Mouse (Mus musculus): ENCODE measurements around the gene D13Ertd608e. TPM values are rescaled to one million over a fixed set of nuclear protein-coding genes. Genes with fewer than 3 reads are reported as not detected.
"Not testable (repeated sequence)": the region's sequence is repeated elsewhere in the genome, so short reads cannot be mapped to it uniquely, and the experiment has no call there.

D13Ertd608e gene
- polyA plus RNA-seq, 1 experiment from 2014 or later, result not detected

- 17% methylated on average over 23 of the region's 23 CpGs for WGBS
- Histone ChIP-seq H3K4me3 (replicated peaks) (peak overlapping the region; percentile 24; the same call in 1 of the 2 replicates), H3K4me2 (peak overlapping the region; percentile 43), H3K27me3 (peaks cover 10% of the 10 kb centered on the region)
- not testable (repeated sequence) for H3K9me3 ChIP-seq; H3K36me3 ChIP-seq (replicated peaks); H3K27ac ChIP-seq; H3K9ac ChIP-seq; H3K4me1 ChIP-seq
- peak; percentile 85 for ATAC-seq (ENCODE audit: low FRiP score)
These were observed 562 bp downstream of the D13Ertd608e start for GRCm38 (mm10) chr13:119836324-119836811.

- H3K4me1 ChIP-seq; H3K4me3 ChIP-seq (replicated peaks); H3K9ac ChIP-seq; H3K9me3 ChIP-seq; H3K36me3 ChIP-seq (replicated peaks); H3K27ac ChIP-seq: not testable (repeated sequence)
- Histone ChIP-seq H3K4me2 (peak overlapping the region; percentile 36), H3K27me3 (peaks cover 10% of the 10 kb centered on the region)
- 6% methylated on average over 14 of the region's 23 CpGs for WGBS
- ATAC-seq (ENCODE audit: low FRiP score), result 0 out of 2 replicates have a peak, but pooled peaks have one; percentile 51
These were observed 2.0 kb downstream of the D13Ertd608e start for GRCm38 (mm10) chr13:119837719-119838337.

- H3K4me2 ChIP-seq; H3K4me1 ChIP-seq; ATAC-seq (ENCODE audit: low FRiP score); H3K9ac ChIP-seq; H3K4me3 ChIP-seq (replicated peaks); H3K36me3 ChIP-seq (replicated peaks); H3K27ac ChIP-seq; H3K9me3 ChIP-seq: not testable (repeated sequence)
- peaks cover 10% of the 10 kb centered on the region for H3K27me3 ChIP-seq
- 26% methylated on average over 6 of the region's 6 CpGs for WGBS
These were observed 4.2 kb downstream of the D13Ertd608e start for GRCm38 (mm10) chr13:119839982-119840381.

- not testable (repeated sequence) for ATAC-seq (ENCODE audit: low FRiP score); H3K36me3 ChIP-seq (replicated peaks)
These were observed 26.6 kb downstream of the D13Ertd608e start for GRCm38 (mm10) chr13:119862399-119862798.

GRCm38 (mm10) chr13:119864395-119864999 is 28.7 kb downstream of the D13Ertd608e start:
- 79% methylated on average over 6 of the region's 7 CpGs for WGBS
- H3K9ac ChIP-seq; H3K4me2 ChIP-seq; H3K4me3 ChIP-seq (replicated peaks); H3K36me3 ChIP-seq (replicated peaks); H3K4me1 ChIP-seq; H3K27ac ChIP-seq; H3K9me3 ChIP-seq; H3K27me3 ChIP-seq; ATAC-seq (ENCODE audit: low FRiP score): not testable (repeated sequence)

More at GRCm38 (mm10) chr13:119862399-119862798, 26.6 kb downstream of the D13Ertd608e start:
- not testable (repeated sequence) for H3K4me3 ChIP-seq (replicated peaks); H3K4me1 ChIP-seq; H3K4me2 ChIP-seq; H3K9me3 ChIP-seq; H3K27ac ChIP-seq; H3K27me3 ChIP-seq; H3K9ac ChIP-seq
- WGBS, result no CpG with 5 or more reads among the region's 6 CpGs

GRCm38 (mm10) chr13:119886896-119887295 is 51.1 kb downstream of the D13Ertd608e start:
- not testable (repeated sequence) for H3K27ac ChIP-seq; ATAC-seq (ENCODE audit: low FRiP score); H3K27me3 ChIP-seq; H3K9ac ChIP-seq; H3K4me1 ChIP-seq; H3K4me3 ChIP-seq (replicated peaks); H3K4me2 ChIP-seq; H3K9me3 ChIP-seq; H3K36me3 ChIP-seq (replicated peaks)
- 49% methylated on average over 4 of the region's 4 CpGs for WGBS

- not testable (repeated sequence) for ATAC-seq (ENCODE audit: low FRiP score); H3K36me3 ChIP-seq (replicated peaks); H3K27me3 ChIP-seq
These were observed 58.9 kb downstream of the D13Ertd608e start, which contains the start of gene Tcstv1 for GRCm38 (mm10) chr13:119894685-119895084. TSS of gene Tcstv1 (minus strand) at chr13:119894785.

More at GRCm38 (mm10) chr13:119894685-119895084, 58.9 kb downstream of the D13Ertd608e start, which contains the start of gene Tcstv1:
- not testable (repeated sequence) for H3K9me3 ChIP-seq; H3K4me2 ChIP-seq; H3K4me1 ChIP-seq; H3K27ac ChIP-seq; H3K9ac ChIP-seq; H3K4me3 ChIP-seq (replicated peaks)
- WGBS, result 84% methylated on average over 3 of the region's 3 CpGs

Other genes starting within 250 kb of the D13Ertd608e start
- 0.09 and 0.28 TPM in 2 replicates for gene Ccl28, start 212.2 kb upstream of the D13Ertd608e start, polyA plus RNA-seq (2016; fragmentation: Nextera tagmentation; extraction: Ambion mirVana)
- 399 and 410 TPM in 2 replicates for gene Hmgcs1, start 145.6 kb upstream of the D13Ertd608e start, polyA plus RNA-seq (2016; fragmentation: Nextera tagmentation; extraction: Ambion mirVana)
- 4.1 and 4.8 TPM in 2 replicates for gene Nim1k, start 80.1 kb upstream of the D13Ertd608e start, polyA plus RNA-seq (2016; fragmentation: Nextera tagmentation; extraction: Ambion mirVana)
- gene Zfp131, start 45.1 kb upstream of the D13Ertd608e start, polyA plus RNA-seq (2016; fragmentation: Nextera tagmentation; extraction: Ambion mirVana), result 56.5 and 57.7 TPM in 2 replicates
- not detected in 2 replicates for gene AF067063, start 5.8 kb upstream of the D13Ertd608e start, polyA plus RNA-seq (2016; fragmentation: Nextera tagmentation; extraction: Ambion mirVana)
- not detected in 2 replicates for gene Tcstv1, start 58.8 kb downstream of the D13Ertd608e start, polyA plus RNA-seq (2016; fragmentation: Nextera tagmentation; extraction: Ambion mirVana)
- gene Gm21761, start 93.3 kb downstream of the D13Ertd608e start, polyA plus RNA-seq (2016; fragmentation: Nextera tagmentation; extraction: Ambion mirVana), result not detected in 2 replicates
- not detected in 2 replicates for gene B020031M17Rik, start 114.8 kb downstream of the D13Ertd608e start, polyA plus RNA-seq (2016; fragmentation: Nextera tagmentation; extraction: Ambion mirVana)
- not detected in 2 replicates for gene Gm36079, start 191.0 kb downstream of the D13Ertd608e start, polyA plus RNA-seq (2016; fragmentation: Nextera tagmentation; extraction: Ambion mirVana)
- not detected in 2 replicates for gene Gm21188, start 216.2 kb downstream of the D13Ertd608e start, polyA plus RNA-seq (2016; fragmentation: Nextera tagmentation; extraction: Ambion mirVana)

All from forebrain, embryonic 12.5 days (tissue).